Mouse (Mus musculus) lung, postnatal 25 days (tissue): ENCODE data around the gene Acta1.
A peak's percentile ranks its signal among the peaks of the same experiment; 100 is the strongest.

Experiments
- DNase-seq: peaks from one replicate; pipeline ENCODE4 v3.0.0; 2022; ENCODE audit warnings: low spot score

Acta1 gene

DNA sequence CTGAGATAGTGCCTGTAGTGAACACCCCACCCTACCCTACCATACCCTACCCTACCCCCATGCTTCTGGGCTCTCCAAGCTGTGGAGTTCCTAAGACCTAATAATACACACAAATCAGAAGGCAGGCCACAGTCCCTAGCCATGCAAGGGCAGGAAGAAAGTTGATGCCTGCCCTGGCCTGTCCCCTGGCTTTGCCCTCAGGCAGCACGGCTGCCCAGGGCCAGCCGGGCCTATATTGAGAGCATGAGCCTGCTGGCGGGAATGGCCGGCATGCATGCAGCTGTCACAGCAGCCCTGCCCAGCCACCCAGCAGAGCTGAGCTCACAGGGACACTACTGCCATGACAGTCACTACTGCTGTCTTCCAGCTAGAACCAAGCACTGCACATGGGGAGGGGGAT is 11.5 kb downstream of the Acta1 start:
- DNase-seq = no peak

- no peak for DNase-seq
Observed at GRCm38 (mm10) chr8:123882412-123882811, 12.1 kb downstream of the Acta1 start.

- no peak for DNase-seq
Observed at GRCm38 (mm10) chr8:123880821-123881350, 13.7 kb downstream of the Acta1 start.

- no peak for DNase-seq
Observed at GRCm38 (mm10) chr8:123880271-123880670, 14.3 kb downstream of the Acta1 start.

DNA sequence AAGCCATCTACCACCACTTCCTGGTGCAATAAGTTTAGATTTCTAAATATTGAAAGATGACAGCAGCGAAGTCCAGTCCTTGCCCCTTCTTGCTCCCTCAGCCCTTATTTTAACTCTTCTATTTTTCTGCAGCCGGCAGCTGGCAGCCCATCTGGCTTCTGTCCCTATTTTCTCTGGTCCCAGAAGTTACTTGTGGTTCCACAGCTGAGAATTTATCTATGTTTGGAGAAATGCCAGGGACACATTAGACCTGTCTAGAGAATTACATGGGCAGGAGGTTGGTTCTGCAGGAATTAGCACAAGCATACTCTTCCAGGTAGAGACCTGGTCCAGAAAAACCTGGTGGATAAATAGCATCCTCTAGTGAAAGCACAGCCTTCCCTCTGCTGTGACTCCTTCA is 16.7 kb downstream of the Acta1 start:
- no peak for DNase-seq

DNA sequence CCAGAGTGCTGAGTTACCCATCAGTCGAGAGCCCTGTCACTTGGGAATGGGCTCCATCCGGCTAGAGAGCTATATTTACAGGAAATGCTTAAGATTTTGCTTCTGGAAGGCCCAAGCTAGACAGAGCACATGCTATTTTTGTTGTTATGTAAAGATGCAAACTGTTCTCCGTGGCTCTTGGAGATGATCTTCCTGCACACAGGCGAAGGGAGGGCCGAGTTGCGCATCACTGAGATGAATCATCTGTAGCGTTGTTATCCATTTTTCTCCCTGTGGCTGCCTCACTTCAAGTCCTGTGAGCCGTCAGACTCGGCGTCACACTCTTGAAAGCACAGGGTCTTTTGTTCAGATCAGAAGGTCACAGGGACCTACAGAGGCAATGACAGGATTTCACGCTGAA is 20.2 kb downstream of the Acta1 start:
- DNase-seq = no peak

- no peak for DNase-seq
Observed at GRCm38 (mm10) chr8:123873364-123873763, 21.2 kb downstream of the Acta1 start.

GRCm38 (mm10) chr8:123872048-123872447 is 22.5 kb downstream of the Acta1 start:
- no peak for DNase-seq

DNA sequence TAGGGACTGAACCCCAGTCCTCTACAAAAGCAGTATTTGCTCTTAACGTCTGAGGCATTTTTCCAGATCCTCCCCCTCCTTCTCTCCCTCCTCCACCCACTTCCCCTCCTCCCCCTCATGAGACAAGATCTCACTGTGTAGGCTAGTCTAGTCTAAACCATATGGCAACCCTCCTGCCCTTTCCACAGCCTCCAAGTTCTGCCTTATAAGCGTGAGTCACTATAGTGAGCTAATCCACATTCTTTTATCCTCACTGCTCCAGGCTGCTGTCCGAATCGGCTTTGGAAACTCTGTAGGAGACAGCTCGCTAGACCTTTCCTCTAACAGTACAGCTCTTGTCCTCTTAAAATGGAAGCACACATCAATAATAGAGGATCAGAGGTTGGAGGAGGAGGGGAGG is 27.6 kb downstream of the Acta1 start:
- no peak for DNase-seq

- no peak for DNase-seq
Observed at GRCm38 (mm10) chr8:123865786-123866185, 28.8 kb downstream of the Acta1 start.

GRCm38 (mm10) chr8:123860386-123860785 is 34.2 kb downstream of the Acta1 start:
- no peak for DNase-seq

DNA sequence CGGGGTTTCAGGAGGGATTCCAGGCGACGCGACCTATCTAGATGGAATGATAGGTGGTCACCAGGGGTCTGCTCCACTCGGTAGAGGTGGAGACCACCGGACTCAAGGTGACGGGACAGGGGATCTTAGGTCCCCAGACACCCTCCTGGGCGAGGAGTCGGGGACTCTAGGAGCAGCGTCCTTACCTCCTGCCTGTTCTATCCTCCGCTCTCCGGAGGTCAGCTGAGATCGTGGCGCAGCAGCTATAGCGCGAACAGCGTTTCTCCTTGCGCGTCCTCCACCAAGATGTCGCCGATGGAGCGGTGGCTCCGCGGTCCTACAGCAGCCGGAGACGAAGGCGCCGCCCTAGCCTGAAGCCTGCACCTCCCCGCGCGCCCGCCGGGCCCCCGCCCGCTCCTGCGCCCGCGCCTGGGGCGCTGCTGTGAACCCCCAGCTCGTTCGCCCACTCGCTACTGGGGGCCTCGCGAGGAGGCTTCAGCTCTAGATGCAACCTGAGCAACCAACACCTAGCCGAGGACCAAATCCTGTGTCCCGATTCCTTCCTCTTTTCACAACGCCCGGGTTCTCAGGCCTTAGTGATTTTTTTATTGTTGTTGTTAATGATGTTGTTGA is 34.8 kb downstream of the Acta1 start, which contains the start of gene Ccsap:
Gene Ccsap (minus strand): TSS at position 562 of the 612 bp plus-strand sequence.
- peak; percentile 14 for DNase-seq

DNA sequence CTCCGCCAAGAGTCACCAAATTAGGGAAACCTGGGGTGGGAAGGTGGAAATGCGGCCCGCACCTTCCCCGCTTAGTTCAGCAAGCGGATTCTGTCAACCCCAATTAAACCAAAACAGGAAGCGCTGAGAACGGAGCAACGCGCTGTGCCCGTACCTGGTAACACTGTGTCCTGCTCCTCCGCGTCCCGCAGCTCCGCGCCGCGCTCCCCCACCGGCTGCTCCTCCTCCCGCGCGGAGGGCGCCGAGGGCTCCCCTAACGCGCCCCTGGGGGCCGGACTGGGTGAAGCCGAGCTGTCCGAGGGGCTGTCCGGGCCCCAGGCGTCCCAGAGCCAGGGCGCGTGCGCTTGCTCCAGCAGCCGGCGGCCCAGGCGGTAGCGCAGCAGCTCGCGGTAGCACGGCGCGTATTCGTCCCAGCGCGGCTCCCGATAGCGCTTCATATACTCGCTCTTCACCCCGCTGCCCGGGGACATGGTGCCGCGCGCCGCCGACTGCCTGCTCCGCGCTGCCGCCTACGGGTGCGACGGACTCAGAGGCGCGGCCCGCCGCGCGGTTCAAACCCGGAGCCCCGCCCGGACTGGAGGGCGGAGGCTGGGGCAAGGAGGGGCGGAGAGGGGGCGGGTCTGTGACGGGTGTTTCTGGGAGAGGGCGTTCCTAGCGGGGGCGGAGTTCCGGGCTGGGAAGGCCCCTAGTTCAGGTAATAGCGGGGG is 35.5 kb downstream of the Acta1 start:
- DNase-seq = peak; percentile 91

DNA sequence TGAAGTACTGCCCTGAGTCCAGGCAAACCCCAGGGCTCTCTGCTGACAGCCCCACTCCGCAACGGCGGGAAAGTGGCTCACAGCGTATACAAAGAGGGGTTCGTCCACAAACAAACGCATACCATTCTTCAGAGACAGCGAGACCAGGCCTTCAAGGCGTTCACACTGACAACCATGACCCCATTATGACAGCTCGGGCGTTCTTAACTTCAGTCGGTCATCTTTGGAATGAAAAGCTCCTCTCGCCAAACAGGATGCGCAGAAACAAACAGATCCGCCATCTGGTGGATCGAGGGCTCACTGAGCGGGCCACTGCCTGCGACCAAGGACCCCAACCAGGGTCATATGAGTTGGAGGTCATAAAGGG is 36.0 kb downstream of the Acta1 start:
- peak; percentile 1 for DNase-seq

GRCm38 (mm10) chr8:123857361-123857760 is 37.2 kb downstream of the Acta1 start:
- DNase-seq = no peak

- DNase-seq = no peak
Observed at GRCm38 (mm10) chr8:123854733-123855475, 39.6 kb downstream of the Acta1 start.

GRCm38 (mm10) chr8:123854252-123854651 is 40.3 kb downstream of the Acta1 start:
- no peak for DNase-seq

- no peak for DNase-seq
Observed at GRCm38 (mm10) chr8:123851590-123851989, 43.0 kb downstream of the Acta1 start.

- no peak for DNase-seq
Observed at GRCm38 (mm10) chr8:123849352-123849751, 45.2 kb downstream of the Acta1 start.

DNA sequence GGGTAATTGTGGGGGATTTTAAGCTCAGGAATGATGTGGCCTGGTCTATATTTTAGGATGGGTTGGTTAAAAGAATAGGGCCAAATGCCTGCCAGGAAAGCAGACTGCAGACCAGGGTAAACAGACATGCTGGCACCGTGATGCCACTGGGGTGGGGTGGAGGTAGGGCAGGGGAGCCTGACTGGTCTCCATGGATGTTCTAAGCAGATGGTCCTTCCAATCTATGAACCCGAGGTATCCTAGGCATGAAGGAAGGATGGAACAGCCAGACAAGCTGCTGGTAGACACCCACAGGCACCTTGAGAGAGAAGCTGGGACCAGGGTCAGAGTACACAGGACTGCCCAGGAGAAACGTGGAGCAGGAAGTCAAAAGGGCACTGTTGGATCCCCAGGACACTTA is 47.0 kb downstream of the Acta1 start:
- DNase-seq = no peak

DNA sequence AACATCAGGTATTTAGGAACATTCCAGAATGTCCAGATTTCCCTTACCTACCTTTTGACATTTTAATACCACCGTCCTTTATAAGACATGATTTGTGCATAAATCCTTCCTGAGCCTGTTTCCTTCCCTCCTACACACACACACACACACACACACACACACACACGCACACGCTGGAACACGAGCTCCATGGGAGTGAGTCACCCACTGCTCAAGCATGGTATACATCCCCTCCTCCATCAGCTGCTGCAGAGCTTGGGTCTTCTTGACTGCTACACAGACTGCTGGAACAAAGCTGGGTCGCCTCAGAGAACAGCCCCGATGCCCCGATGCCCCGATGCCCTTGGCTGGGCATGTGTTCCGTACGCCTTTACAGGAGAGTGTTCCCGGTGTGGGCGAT is 48.0 kb downstream of the Acta1 start:
- DNase-seq = no peak

- DNase-seq = no peak
Observed at GRCm38 (mm10) chr8:123845991-123846390, 48.6 kb downstream of the Acta1 start.

- DNase-seq = no peak
Observed at GRCm38 (mm10) chr8:123845114-123845513, 49.4 kb downstream of the Acta1 start.
